Mouse (Mus musculus) layer of hippocampus, postnatal 36 days (tissue): ENCODE measurements around the gene Cd160. TPM values are rescaled to one million over a fixed set of nuclear protein-coding genes. Genes with fewer than 3 reads are reported as not detected.

ENCODE experiments used
- DNase-seq, 2 experiments: peaks; one replicate each; pipeline ENCODE4 v3.0.0; 2022
- total RNA-seq, 2 experiments: library from RNA; stranded (reverse); gene quantifications; 2 replicates each; pipeline ENCODE4 v1.2.3; 2021

Cd160 gene
- total RNA-seq, 2 experiments from 2014 or later: not detected

GRCm38 (mm10) chr3:96755935-96756334, 73.2 kb downstream of the Cd160 start:
- DNase-seq: no peak

Other genes with a start within 250 kb of the Cd160 start
- gene Polr3gl, start 235.2 kb downstream of the Cd160 start, total RNA-seq: 10 to 100 TPM; 32.4 to 34.2 TPM
- 10 to 100 TPM; 49.9 to 51.5 TPM for gene Ankrd34a, start 232.7 kb downstream of the Cd160 start, total RNA-seq
- 10 to 100 TPM; 29.9 to 30.5 TPM for gene Lix1l, start 228.2 kb downstream of the Cd160 start, total RNA-seq
- 10 to 100 TPM; 50.8 to 58.4 TPM for gene Rbm8a, start 199.4 kb downstream of the Cd160 start, total RNA-seq
- 10 to 100 TPM; 55.7 to 56.7 TPM for gene Pex11b, start 194.0 kb downstream of the Cd160 start, total RNA-seq
- under 1 TPM; 0.77 to 0.91 TPM for gene Gm42957, start 193.9 kb downstream of the Cd160 start, total RNA-seq
- gene Itga10, start 183.8 kb downstream of the Cd160 start, total RNA-seq: 1 to 10 TPM; 2.4 to 3.4 TPM
- 1 to 10 TPM; 4.3 to 5.1 TPM for gene Ankrd35, start 159.2 kb downstream of the Cd160 start, total RNA-seq
- 10 to 100 TPM; 26.1 to 27.5 TPM for gene Pias3, start 133.0 kb downstream of the Cd160 start, total RNA-seq
- gene Nudt17, start 120.8 kb downstream of the Cd160 start, total RNA-seq: 10 to 100 TPM; 10.8 to 15.2 TPM
- 10 to 100 TPM; 22.0 to 24.1 TPM for gene Polr3c, start 101.7 kb downstream of the Cd160 start, total RNA-seq
- gene Rnf115, start 101.7 kb downstream of the Cd160 start, total RNA-seq: 10 to 100 TPM; 54.1 to 60.0 TPM
- gene Pdzk1, start 67 bp downstream of the Cd160 start, total RNA-seq: under 1 TPM in 1 of 2 experiments, not detected in 1; 0.15 TPM
- gene Gja5, start 75.3 kb upstream of the Cd160 start, total RNA-seq: under 1 TPM; 0.71 to 0.75 TPM
- gene Gpr89, start 76.0 kb upstream of the Cd160 start, total RNA-seq: 10 to 100 TPM; 41.5 to 42.6 TPM
- gene Gja8, start 96.7 kb upstream of the Cd160 start, total RNA-seq: not detected